Mouse (Mus musculus) kidney, adult 2 months (tissue): Measurements from ENCODE around the gene Cacng5.

Experiments
- CTCF ChIP-seq: fragments of 200-500 bp; conservative IDR thresholded peaks from 2 replicates; pipeline ENCODE4 v1.5.1; 2011; ENCODE audit warnings: low read depth, mild to moderate bottlenecking, control low read depth, low read length, moderate library complexity, mixed read lengths; ENCODE audit not compliant: insufficient read depth, insufficient read length
- POLR2A ChIP-seq: fragments of 200-500 bp; IDR thresholded peaks from one replicate; pipeline ENCODE4 v1.6.1; 2011; ENCODE audit warnings: low read depth, low read length, control low read depth

DNA sequence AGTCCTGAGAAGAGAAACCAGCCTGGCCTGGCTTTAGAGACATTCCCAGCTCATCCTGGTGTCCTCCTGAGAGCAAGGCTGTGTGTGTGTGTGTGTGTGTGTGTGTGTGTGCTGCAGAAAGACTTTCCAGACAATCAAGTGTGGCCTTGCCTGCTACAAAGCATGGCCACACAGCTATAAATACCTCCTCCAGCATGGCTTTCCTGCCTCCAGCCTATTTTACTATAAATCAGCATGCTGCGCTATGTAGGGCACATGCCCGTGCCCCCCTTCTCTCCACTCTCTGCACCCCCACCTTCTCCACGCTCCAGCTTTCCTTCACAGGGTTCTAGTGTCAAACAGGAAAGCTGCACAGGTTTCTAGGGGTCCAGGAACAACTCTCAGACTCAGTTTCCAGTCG, 19.2 kb downstream of the Cacng5 start:
- TF ChIP-seq CTCF (no peak), POLR2A (no peak)
